Mouse (Mus musculus) heart, postnatal 0 days (tissue): Measurements from ENCODE around the gene Tspo2.

Experiments used
- CTCF ChIP-seq: IDR thresholded peaks from 2 replicates; pipeline ENCODE4 v1.5.1; 2016; ENCODE audit warnings: antibody characterized with exemption, control low read depth, low read depth
- EP300 ChIP-seq: IDR thresholded peaks from 2 replicates; pipeline ENCODE4 v1.6.1; 2016; ENCODE audit warnings: antibody characterized with exemption, low read depth

DNA sequence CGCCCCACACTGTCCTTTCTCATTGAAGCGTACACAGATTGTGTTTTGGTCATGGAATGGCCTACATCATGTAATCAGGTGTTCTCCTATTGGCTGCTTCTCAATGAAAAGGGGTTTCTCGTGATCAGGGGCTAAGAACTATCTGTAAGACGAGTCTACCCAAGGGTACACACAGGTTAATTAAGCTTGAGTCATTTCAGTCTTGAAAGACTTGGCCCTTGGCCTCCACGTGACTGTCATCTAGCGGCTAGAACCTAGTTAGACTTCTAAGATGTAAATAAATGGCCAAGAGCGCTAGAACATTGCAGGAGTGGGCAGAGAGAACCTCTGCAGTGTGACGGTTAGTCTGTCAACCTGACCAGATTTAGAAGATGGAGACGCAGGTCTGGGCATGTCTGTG lies 27.1 kb downstream of the Tspo2 start:
- TF ChIP-seq CTCF (no peak), EP300 (no peak)
